Mouse (Mus musculus): ENCODE results near the gene Ssxa1. TPM values are rescaled to one million over a fixed set of nuclear protein-coding genes. Genes with fewer than 3 reads are reported as not detected.

Ssxa1 gene
- total RNA-seq (2023): not detected

DNA sequence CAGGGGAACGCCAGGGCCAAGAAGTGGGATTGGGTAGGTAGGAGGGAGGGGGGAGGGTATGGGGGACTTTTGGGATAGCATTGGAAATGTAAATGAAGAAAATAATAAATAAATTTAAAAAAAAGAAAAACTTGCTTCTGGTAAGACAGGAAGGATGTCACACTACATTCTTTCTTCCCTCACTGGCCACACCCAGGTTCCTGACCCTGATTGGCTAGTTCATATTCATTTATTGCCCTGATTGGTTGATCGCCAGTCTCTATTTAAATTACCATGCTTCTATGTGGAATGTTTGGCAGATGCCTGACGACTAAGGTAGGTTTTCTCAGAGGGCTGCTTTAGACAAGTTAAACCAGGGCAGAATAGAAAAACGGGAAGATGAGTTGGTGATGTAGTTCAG is at the start of gene Ssxa1:
Ssxa1 (plus strand) TSS at position 301 of the 400 bp plus-strand sequence.

GRCm38 (mm10) chrX:21068106-21068505 is 47.5 kb upstream of the Ssxa1 start, which contains the start of gene Spaca5:
Gene Spaca5, plus strand, starts transcription at chrX:21068406.

GRCm38 (mm10) chrX:21088983-21089866 is 26.4 kb upstream of the Ssxa1 start, which contains the start of gene Zfp300:
Gene Zfp300, minus strand, starts transcription at chrX:21089527.

Other genes with a start within 250 kb of the Ssxa1 start
- 0.61 TPM for gene Timp1, start 245.7 kb upstream of the Ssxa1 start, total RNA-seq (2023)
- not detected for gene Syn1, start 194.8 kb upstream of the Ssxa1 start, total RNA-seq (2023)
- 15.6 TPM for gene Cfp, start 184.3 kb upstream of the Ssxa1 start, total RNA-seq (2023)
- 15.2 TPM for gene Elk1, start 165.2 kb upstream of the Ssxa1 start, total RNA-seq (2023)
- 35.2 TPM for gene Uxt, start 153.8 kb upstream of the Ssxa1 start, total RNA-seq (2023)
- gene Zfp182, start 53.5 kb upstream of the Ssxa1 start, total RNA-seq (2023): 23.3 TPM
- not detected for gene Spaca5, start 47.4 kb upstream of the Ssxa1 start, total RNA-seq (2023)
- 0.98 TPM for gene Zfp300, start 26.3 kb upstream of the Ssxa1 start, total RNA-seq (2023)
- not detected for gene Gm21876, start 59.8 kb downstream of the Ssxa1 start, total RNA-seq (2023)

Measured in CD8-positive naive resting alpha-beta T cell, adult 57 days (primary cell).